Comparison of ENCODE assay signal across 1 mouse cellular context in genomic region chr11:87623160-87623559, GRCm38 (mm10).
TF ChIP-seq lines count a peak whose summit lies in the region.

No protein-coding gene starts in this region.

TF ChIP-seq in MEL, 35 proteins besides CTCF, POLR2A, EP300 and RAD21 (continued from another document):
- TF ChIP-seq TCF12 (IDR thresholded peaks at IDR 0.05; ENCODE audit: low read depth, low read length): no peak
- no peak for TF ChIP-seq RCOR1 (IDR thresholded peaks at IDR 0.05; ENCODE audit: low read depth, low read length)
- TF ChIP-seq UBTF (IDR thresholded peaks at IDR 0.05; ENCODE audit: borderline replicate concordance, insufficient read depth, low read depth, low read length): no peak
- TF ChIP-seq TBP (IDR thresholded peaks at IDR 0.05; ENCODE audit: low read depth, low read length): no peak
- no peak for TF ChIP-seq CHD2 (IDR thresholded peaks at IDR 0.05; ENCODE audit: low read length)
- TF ChIP-seq USF1 (IDR thresholded peaks at IDR 0.05; ENCODE audit: low read depth, low read length): no peak
- TF ChIP-seq E2F4 (IDR thresholded peaks at IDR 0.05; ENCODE audit: borderline replicate concordance, low read depth, low read length): no peak
- no peak for TF ChIP-seq JUND (IDR thresholded peaks at IDR 0.05; ENCODE audit: low read depth, low read length)
- TF ChIP-seq POLR2AphosphoS2 (IDR thresholded peaks at IDR 0.05; ENCODE audit: low read length): no peak
- no peak for TF ChIP-seq MYB (IDR thresholded peaks at IDR 0.05; ENCODE audit: low read depth, low read length)
- TF ChIP-seq MAFK (IDR thresholded peaks at IDR 0.05; ENCODE audit: borderline replicate concordance, low read depth, low read length): no peak
- no peak for TF ChIP-seq MXI1 (IDR thresholded peaks at IDR 0.05; ENCODE audit: low read depth, low read length)
- no peak for TF ChIP-seq USF2 (IDR thresholded peaks at IDR 0.05; ENCODE audit: borderline replicate concordance in 1 of 2, insufficient read depth in 1 of 2, low read depth in 1 of 2, low read length in 2 of 2)
- TF ChIP-seq NELFE (IDR thresholded peaks at IDR 0.05; ENCODE audit: low read depth, low read length): no peak
- TF ChIP-seq KAT2A (conservative IDR thresholded peaks at IDR 0.05; ENCODE audit: low read depth, low read length): no peak
- TF ChIP-seq SIN3A (IDR thresholded peaks at IDR 0.05; ENCODE audit: low read length): no peak
- no peak for TF ChIP-seq MAZ (IDR thresholded peaks at IDR 0.05; ENCODE audit: low read depth, low read length)
